Mouse (Mus musculus) midbrain, postnatal 0 days (tissue): Measurements from ENCODE around the gene Ndufb6. TPM values are rescaled to one million over a fixed set of nuclear protein-coding genes. Genes with fewer than 3 reads are reported as not detected.
A peak's percentile ranks its signal among the peaks of the same experiment; 100 is the strongest.

Experiments used
- ATAC-seq: fragments of 200-750 bp; cut with Nextera tagmentation; 2 replicates; pipeline ENCODE4 v1.8.0; 2017; ENCODE audit warnings: moderate number of reproducible peaks, mild to moderate bottlenecking, moderate TSS enrichment, moderate library complexity; ENCODE audit not compliant: low FRiP score
- DNase-seq: peaks from one replicate; pipeline ENCODE4 v3.0.0-alpha.2; 2015; ENCODE audit warnings: low spot score
- H3K27ac ChIP-seq: fragments of 300-500 bp; sonication (generic); 2 replicates; pipeline ENCODE4 v1.5.1; 2014; ENCODE audit warnings: low read depth, mild to moderate bottlenecking, low read length, mixed read lengths
- H3K27me3 ChIP-seq: fragments of 300-500 bp; sonication (generic); 2 replicates; pipeline ENCODE4 v1.6.1; 2014; ENCODE audit warnings: low read length, control low read depth, mixed read lengths; ENCODE audit not compliant: insufficient read depth
- H3K36me3 ChIP-seq: fragments of 300-500 bp; sonication (generic); 2 replicates; pipeline ENCODE4 v1.6.1; 2014; ENCODE audit warnings: low read length, control low read depth, mixed read lengths; ENCODE audit not compliant: insufficient read depth
- H3K4me1 ChIP-seq: fragments of 300-500 bp; sonication (generic); 2 replicates; pipeline ENCODE4 v1.6.1; 2014; ENCODE audit warnings: mild to moderate bottlenecking, control low read depth, antibody characterized with exemption, low read length, mixed read lengths; ENCODE audit not compliant: insufficient read depth
- H3K4me2 ChIP-seq: fragments of 300-500 bp; sonication (generic); 2 replicates; pipeline ENCODE4 v1.6.1; 2014; ENCODE audit warnings: low read depth, mild to moderate bottlenecking, low read length, mixed read lengths; ENCODE audit not compliant: poor library complexity, severe bottlenecking
- H3K4me3 ChIP-seq: fragments of 300-500 bp; sonication (generic); 2 replicates; pipeline ENCODE4 v1.5.1; 2014; ENCODE audit warnings: low read depth, mild to moderate bottlenecking, low read length, moderate library complexity
- H3K9ac ChIP-seq: fragments of 300-500 bp; sonication (generic); replicated peaks from 2 replicates; pipeline ENCODE4 v1.6.1; 2014; ENCODE audit warnings: mild to moderate bottlenecking, low read length, moderate library complexity, mixed read lengths; ENCODE audit not compliant: poor library complexity, severe bottlenecking
- H3K9me3 ChIP-seq: fragments of 300-500 bp; sonication (generic); 2 replicates; pipeline ENCODE4 v1.6.1; 2016; ENCODE audit warnings: low read length, control low read depth
- CTCF ChIP-seq: IDR thresholded peaks from 2 replicates; pipeline ENCODE4 v1.5.1; 2016; ENCODE audit warnings: antibody characterized with exemption, mild to moderate bottlenecking
- WGBS: fragments of 180-500 bp; shearing (Covaris S2); extraction: QIAGEN DNeasy Blood & Tissue Kit; methylation state at CpG from one replicate; pipeline ENCODE4 v1.1.7; 2014; 5-methylcytosine and 5-hydroxymethylcytosine counted together
- polyA plus RNA-seq: library from polyadenylated mRNA; unstranded; fragments of >200 nt; fragmentation: Nextera tagmentation; extraction: Ambion mirVana; gene quantifications from 2 replicates; pipeline ENCODE4 v1.2.1, GENCODE M21; 2015
- total RNA-seq: library from RNA; depleted of rRNA; stranded (reverse); fragments of >200 nt; gene quantifications from 2 replicates; pipeline ENCODE4 v1.2.3, GENCODE M21; 2014; rRNA removed

The Ndufb6 gene
- total and polyA plus RNA-seq, 2 experiments from 2014 or later = 174 to 399 TPM

- no peak for TF ChIP-seq CTCF
- WGBS = 93% methylated on average over 11 of the region's 11 CpGs
- Histone ChIP-seq H3K27ac (no peak overlapping the region), H3K4me1 (no peaks in the 10 kb centered on the region), H3K36me3 (no peaks in the 10 kb centered on the region), H3K4me2 (no peak overlapping the region), H3K4me3 (no peak overlapping the region), H3K27me3 (no peaks in the 10 kb centered on the region), H3K9ac (no peak overlapping the region), H3K9me3 (no peaks in the 10 kb centered on the region)
- no peak for ATAC-seq
- DNase-seq = no peak
These were observed 52.1 kb downstream of the Ndufb6 start for GRCm38 (mm10) chr4:40227131-40227530.

- no peak overlapping the region for H3K27ac ChIP-seq
- no peak overlapping the region for H3K4me3 ChIP-seq
- no peak for DNase-seq
- no peaks in the 10 kb centered on the region for H3K27me3 ChIP-seq
- no peak overlapping the region for H3K9ac ChIP-seq
- no peak for TF ChIP-seq CTCF
- no peaks in the 10 kb centered on the region for H3K4me1 ChIP-seq
- 79% methylated on average over 5 of the region's 5 CpGs for WGBS
- H3K36me3 ChIP-seq = no peaks in the 10 kb centered on the region
- H3K9me3 ChIP-seq = no peaks in the 10 kb centered on the region
- no peak overlapping the region for H3K4me2 ChIP-seq
- no peak for ATAC-seq
These were observed 53.1 kb downstream of the Ndufb6 start for GRCm38 (mm10) chr4:40226095-40226494.

GRCm38 (mm10) chr4:40221876-40222585 is 57.2 kb downstream of the Ndufb6 start:
- no peaks in the 10 kb centered on the region for H3K4me1 ChIP-seq
- no peak overlapping the region for H3K4me2 ChIP-seq
- H3K9ac ChIP-seq = no peak overlapping the region
- ATAC-seq (no peak), DNase-seq (no peak)
- H3K27me3 ChIP-seq = no peaks in the 10 kb centered on the region
- no peak overlapping the region for H3K27ac ChIP-seq
- TF ChIP-seq CTCF = no peak
- H3K36me3 ChIP-seq = no peaks in the 10 kb centered on the region
- H3K9me3 ChIP-seq = no peaks in the 10 kb centered on the region
- no peak overlapping the region for H3K4me3 ChIP-seq
- 33% methylated on average over 21 of the region's 21 CpGs for WGBS

- no peak overlapping the region for H3K9ac ChIP-seq
- H3K4me1 ChIP-seq = no peaks in the 10 kb centered on the region
- H3K4me3 ChIP-seq = no peak overlapping the region
- no peaks in the 10 kb centered on the region for H3K27me3 ChIP-seq
- no peaks in the 10 kb centered on the region for H3K9me3 ChIP-seq
- H3K36me3 ChIP-seq = no peaks in the 10 kb centered on the region
- DNase-seq = no peak
- ATAC-seq = no peak
- H3K27ac ChIP-seq = no peak overlapping the region
- 0 out of 2 replicates have a peak overlapping the region, but pooled peaks have one; percentile 28 for H3K4me2 ChIP-seq
- no peak for TF ChIP-seq CTCF
- 42% methylated on average over 14 of the region's 14 CpGs for WGBS
These were observed 58.0 kb downstream of the Ndufb6 start for GRCm38 (mm10) chr4:40221004-40221760.

Other genes starting within 250 kb of the Ndufb6 start
- gene Aco1, start 136.3 kb downstream of the Ndufb6 start, total RNA-seq = 54.0 and 57.5 TPM in 2 replicates
- gene Aco1, start 136.3 kb downstream of the Ndufb6 start, polyA plus RNA-seq = 33.2 TPM in 2 replicates
- 5.0 and 6.4 TPM in 2 replicates for gene Ddx58, start 39.6 kb downstream of the Ndufb6 start, total RNA-seq
- 3.0 and 3.3 TPM in 2 replicates for gene Ddx58, start 39.6 kb downstream of the Ndufb6 start, polyA plus RNA-seq
- gene Smim27, start 9.8 kb downstream of the Ndufb6 start, total RNA-seq = 0.71 and 3.0 TPM in 2 replicates
- gene Smim27, start 9.8 kb downstream of the Ndufb6 start, polyA plus RNA-seq = 13.9 and 18.8 TPM in 2 replicates
- gene Topors, start 9.6 kb downstream of the Ndufb6 start, total RNA-seq = 24.4 and 25.3 TPM in 2 replicates
- 25.9 and 29.9 TPM in 2 replicates for gene Topors, start 9.6 kb downstream of the Ndufb6 start, polyA plus RNA-seq
- 0.88 and 2.5 TPM in 2 replicates for gene Tmem215, start 192.8 kb upstream of the Ndufb6 start, total RNA-seq
- gene Tmem215, start 192.8 kb upstream of the Ndufb6 start, polyA plus RNA-seq = 1.6 and 2.1 TPM in 2 replicates